Mouse (Mus musculus) cerebellum, adult 2 months (tissue): Measurements from ENCODE around the gene Gm48552.

Experiments used
- CTCF ChIP-seq: fragments of 200-500 bp; IDR thresholded peaks from 2 replicates; pipeline ENCODE4 v1.5.1; 2011; ENCODE audit warnings: low read depth, mild to moderate bottlenecking, control low read depth, low read length, moderate library complexity, borderline replicate concordance; ENCODE audit not compliant: insufficient read depth
- POLR2A ChIP-seq: fragments of 200-500 bp; IDR thresholded peaks from 2 replicates; pipeline ENCODE4 v1.6.1; 2011; ENCODE audit warnings: low read length, control low read depth, borderline replicate concordance; ENCODE audit not compliant: insufficient read depth

DNA sequence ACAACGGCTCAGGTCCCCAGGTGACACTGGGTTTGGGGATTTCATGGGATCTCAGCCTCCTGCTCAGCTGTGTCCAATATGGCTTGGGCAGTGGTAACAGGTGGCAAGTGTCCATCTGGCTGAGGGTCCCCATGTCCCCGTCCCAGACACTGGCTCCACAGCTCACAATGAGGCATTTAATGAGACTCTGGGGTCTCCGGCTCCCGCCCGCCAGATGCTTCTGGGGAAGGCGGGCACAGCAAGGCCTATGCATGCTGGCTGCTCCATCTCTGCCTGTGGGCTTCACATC is 21.7 kb upstream of the Gm48552 start:
- TF ChIP-seq CTCF: no peak
- TF ChIP-seq POLR2A: no peak
